Mouse (Mus musculus) adrenal gland, postnatal 4 days (tissue): ENCODE results near the gene Fscn2. TPM values are rescaled to one million over a fixed set of nuclear protein-coding genes. Genes with fewer than 3 reads are reported as not detected.
A peak's percentile ranks its signal among the peaks of the same experiment; 100 is the strongest.
"Not testable (repeated sequence)": the region's sequence is repeated elsewhere in the genome, so short reads cannot be mapped to it uniquely, and the experiment has no call there.

Experiments
- DNase-seq, 2 experiments: peaks; one replicate each; pipeline ENCODE4 v3.0.0; 2021 to 2022; ENCODE audit warnings: low spot score in 2 of 2, mixed read lengths in 2 of 2
- total RNA-seq, 2 experiments: library from RNA; stranded (reverse); gene quantifications; 2 replicates each; pipeline ENCODE4 v1.2.3; 2021

The Fscn2 gene
- total RNA-seq, 2 experiments from 2014 or later = 0.39 to 0.51 TPM

DNA sequence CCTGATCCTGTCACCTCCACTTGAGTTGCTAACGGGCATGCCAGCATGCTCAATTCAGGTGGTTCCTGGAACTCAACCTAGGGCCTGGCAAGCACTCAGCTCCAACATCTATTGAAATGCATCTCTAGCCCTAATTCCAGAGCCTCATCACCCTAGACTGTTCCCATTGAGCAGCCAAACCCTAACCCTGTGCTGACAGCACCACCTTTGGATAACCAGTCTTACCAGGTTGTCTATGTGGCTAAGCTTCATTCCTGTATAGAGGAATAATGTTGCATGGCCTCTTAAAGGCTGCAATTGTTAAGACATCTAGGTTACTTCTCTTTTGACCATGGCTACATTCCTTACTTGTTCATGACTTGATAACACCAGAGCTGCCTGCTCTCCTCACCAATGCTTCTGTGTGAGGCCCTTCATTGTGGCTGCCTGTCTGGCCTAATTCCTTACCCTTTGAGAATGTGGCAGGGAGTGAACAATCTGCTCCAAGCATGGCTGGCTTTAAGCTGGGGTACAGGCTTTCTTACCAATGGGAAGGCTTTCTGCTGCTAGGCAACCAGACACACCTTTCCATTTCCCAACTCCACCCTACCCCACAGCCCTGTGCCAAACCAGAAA, 16.2 kb upstream of the Fscn2 start:
- peak in 1 of 2 experiments; percentile 3 for DNase-seq

DNA sequence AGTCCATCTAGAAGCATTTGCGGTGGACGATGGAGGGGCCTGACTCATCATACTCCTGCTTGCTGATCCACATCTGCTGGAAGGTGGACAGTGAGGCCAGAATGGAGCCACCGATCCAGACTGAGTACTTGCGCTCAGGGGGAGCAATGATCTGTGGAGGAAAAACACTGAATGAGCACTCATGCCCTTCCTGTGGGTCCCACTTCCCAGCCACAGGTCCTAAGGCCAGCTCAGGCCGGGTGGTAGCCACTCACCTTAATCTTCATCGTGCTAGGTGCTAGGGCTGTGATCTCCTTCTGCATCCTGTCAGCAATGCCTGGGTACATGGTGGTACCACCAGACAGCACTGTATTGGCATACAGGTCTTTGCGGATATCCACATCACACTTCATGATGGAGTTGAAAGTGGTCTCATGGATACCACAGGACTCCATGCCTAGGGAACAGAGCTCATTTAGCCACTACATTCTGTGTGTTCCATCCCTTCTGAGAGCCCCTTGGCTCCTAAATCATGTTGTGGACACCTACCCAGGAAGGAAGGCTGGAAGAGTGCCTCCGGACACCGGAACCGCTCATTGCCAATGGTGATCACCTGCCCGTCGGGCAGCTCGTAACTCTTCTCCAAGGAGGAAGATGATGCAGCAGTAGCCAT, 14.8 kb upstream of the Fscn2 start:
- not testable (repeated sequence) for DNase-seq

DNA sequence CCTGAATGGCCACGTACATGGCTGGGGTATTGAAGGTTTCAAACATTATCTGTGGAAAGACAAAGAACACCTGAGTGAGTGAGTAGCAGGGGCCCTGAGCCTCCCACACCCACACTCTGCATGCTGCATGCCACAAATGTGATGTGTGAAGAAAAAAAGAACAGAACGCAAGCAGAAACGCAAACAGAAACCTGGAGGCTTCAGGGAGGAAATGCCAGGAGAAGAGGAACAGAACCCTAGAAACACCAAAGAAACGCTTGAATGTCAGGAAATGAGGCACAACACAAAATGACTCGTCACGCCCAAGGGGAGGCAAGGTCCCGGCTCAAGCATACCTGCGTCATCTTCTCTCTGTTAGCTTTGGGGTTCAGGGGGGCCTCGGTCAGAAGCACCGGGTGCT, 14.0 kb upstream of the Fscn2 start:
- DNase-seq = no peak

DNA sequence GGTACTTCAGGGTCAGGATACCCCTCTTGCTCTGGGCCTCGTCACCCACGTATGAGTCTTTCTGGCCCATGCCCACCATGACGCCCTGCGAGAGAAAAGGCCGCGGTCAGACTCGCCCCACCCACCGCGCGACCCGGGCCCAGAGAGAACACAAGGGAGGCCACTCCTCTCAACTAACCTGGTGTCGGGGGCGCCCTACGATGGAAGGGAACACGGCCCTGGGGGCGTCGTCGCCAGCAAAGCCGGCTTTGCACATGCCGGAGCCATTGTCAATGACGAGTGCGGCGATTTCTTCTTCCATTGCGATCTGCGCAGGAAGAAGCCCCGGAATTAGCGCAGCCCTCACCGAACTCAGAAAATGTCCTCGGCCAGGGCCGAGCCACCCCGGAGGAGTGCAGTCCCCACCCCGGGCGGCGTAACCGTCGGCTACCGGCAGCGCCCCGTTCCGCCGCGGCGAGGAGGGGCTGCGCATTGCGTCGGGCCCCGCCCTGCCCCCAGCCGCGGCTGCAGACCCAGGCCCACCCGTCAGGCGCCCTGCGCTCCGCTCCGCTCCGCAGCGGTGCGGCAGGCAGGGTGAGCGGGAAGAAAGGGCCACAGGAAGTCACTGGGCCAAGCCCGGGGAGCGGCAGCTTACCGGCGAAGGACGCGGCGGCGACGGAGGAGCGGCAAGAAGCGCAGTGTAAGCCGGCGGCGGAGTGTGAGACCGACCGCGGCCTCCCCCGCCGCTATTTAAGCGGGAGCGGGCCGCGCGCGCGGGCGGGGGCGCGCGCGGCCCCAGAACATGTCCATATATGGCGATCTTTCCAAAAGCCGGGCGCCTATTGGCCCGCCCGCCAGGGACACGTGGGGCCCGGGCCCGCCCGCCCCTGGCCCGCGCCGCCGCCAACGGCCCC, 13.3 kb upstream of the Fscn2 start, which contains the start of gene Actg1:
Gene Actg1 (minus strand): TSS at position 752 of the 893 bp plus-strand sequence.
- DNase-seq = peak; percentile 67 to 75

DNA sequence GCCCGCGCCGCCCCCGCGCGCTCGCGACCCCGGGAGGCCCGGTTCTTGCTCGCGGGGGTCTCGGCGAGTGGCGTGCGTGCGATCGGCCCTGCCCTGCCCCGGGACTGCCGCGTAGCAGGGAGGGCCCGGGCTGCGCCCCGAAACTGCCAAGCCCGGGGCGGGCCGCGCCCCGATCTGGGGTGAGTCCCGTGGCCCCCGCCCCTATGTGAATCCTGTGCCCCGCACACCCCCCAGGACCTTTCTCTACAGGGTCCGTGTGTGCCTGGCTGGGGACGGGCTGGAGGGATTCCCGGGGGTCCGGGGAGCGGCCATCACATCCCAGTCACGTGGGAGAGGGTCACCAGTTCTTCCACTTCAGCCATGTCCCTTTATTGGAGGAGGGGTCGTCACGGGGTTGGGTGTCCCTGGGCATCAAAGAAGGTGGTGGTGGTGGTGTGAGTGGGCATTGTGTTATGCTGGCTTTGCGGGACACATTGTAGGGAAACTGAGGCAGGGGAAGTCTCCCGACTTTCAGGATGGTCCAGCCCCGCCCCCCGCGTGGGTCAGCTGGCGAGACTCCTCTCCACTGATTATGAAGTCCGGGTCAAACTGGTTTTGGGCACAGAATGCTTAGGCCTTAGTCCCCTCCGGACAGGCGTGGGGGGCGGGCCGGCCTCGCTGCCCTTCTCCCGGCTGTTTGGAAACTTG, 12.5 kb upstream of the Fscn2 start:
- peak in 1 of 2 experiments; percentile 21 for DNase-seq

DNA sequence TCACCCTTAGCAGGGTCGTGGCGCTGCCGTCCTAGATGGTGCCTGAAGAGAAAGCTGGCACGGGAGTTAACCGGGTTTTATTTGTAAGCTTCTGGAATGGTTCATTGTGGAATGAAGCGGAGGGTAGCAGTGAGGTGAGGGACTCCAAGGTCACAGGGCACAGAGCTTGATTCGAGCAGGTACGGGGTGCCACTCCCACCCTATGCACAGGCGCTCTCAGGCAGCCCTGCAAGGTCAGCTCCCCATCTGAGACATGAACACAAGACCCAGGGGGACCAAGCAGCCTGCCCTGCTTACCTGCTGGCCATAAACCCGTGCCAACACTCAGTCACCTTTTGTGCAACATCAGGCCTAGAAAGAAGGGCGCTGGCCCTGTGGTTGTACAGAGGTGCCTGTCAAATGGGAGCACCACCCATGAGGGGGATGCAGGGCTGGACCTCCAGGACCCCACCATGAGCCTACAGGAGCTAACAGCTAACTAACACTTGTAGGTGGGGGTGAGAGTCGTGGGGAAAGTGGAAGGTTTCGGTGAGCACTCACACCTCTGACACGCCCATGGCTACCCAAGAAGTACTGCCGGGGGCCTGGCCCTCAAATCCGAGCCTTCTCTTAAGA, 11.9 kb upstream of the Fscn2 start:
- peak; percentile 15 to 31 for DNase-seq

DNA sequence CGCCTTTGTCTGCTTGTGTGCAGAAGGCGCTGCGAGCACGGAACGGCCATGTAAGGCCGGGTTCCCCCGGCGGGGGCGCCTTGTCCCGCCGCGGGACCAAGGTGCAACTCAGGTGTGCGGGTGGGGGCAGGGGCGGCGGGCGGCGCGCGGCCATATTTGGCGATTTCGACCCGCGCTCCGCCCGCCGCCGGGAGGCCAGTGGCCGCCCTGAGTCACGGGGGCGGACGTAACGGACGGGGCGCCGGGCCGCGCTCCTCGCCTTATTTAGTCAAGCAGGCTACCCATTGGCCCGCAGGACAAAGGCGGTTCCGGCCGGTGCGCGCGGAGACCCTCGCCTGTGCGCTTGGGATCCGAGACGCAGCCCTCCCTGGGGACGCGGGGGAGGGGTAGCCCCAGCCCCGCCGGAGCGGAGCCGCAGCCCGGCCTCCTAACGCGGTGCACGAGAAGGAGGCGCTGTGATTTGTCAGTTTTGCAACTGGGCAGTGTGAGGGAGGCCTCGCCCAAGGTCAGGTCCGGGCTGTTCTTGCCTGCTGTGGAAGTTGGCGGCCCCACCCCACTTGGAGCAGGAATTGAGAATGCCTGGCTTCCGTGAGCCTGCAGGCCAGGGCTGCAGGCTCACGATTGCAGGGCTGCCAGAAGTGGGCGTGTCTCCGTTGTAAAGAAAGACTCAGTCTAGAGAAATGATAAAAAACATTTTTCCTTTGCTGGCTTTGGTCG, 11.2 kb upstream of the Fscn2 start:
- peak; percentile 62 to 79 for DNase-seq

DNA sequence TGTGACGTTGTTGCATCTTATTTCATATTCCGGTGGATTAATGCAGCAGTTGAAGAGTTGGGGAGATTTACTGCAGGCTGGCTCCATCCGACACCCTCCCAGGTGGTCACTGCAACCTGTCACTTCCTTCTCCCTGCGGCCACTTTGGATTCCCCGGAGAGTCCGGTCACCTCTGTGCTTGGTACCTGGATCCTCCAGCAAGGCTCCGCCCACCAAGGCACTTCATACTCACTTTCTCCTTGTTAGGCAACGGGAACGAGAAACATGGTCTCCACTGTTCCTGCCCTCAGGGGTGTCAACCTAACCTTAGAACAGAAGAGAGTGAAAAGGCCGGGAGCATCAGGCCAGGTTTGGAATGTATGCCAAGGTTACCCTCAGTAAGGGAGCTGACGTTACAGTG, 10.6 kb upstream of the Fscn2 start:
- no peak for DNase-seq

DNA sequence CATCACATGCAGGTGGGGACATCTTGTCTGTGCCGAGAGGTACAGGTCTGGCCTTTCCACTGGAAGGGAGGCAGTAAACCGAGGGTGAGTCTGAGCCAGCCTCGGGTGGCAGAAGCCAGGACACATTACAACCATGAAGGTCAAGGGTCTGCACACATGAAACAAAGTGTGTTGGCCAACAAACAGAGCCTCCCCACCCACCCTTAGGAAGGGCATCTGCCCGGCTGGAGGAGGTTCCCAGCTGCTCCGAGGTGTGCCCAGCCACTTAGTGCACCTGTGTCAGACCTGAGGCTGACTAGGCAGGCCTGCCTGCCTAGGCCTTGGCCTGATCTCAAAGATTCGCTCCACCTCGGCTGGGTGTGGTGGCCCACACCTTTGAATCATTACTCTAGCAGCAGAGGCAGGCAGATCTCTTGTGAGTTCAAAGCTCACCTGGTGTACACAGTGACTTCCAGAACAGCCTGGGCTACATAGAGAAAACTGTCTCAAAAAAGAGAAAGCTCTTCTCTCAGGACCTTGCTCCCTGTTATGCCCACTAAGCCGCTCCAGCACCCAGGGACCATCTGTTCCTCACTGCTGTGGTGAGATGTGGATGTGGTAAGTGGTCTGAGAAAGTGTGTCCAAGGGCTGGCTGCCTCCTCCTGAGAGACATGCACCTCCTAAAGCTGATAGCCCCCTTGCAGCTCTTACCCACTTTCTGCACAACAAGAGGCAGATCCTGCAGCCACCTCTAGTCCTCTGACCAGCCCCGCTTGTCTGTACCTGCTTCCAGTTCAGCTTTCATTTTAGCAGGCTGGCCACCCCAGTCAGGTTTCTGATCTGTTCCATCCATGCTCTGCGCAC, 9.9 kb upstream of the Fscn2 start:
- DNase-seq = peak in 1 of 2 experiments; percentile 4

DNA sequence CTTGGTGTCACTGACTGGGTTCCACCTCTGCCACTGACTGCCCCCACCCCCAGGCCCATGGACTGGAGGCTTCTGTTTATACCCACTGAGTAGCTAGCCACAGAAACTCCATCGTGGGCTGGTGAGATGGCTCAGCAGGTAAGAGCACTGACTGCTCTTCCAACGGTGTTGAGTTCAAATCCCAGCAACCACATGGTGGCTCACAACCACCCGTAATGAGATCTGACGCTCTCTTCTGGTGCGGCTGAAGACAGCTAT, 9.3 kb upstream of the Fscn2 start:
- not testable (repeated sequence) for DNase-seq

DNA sequence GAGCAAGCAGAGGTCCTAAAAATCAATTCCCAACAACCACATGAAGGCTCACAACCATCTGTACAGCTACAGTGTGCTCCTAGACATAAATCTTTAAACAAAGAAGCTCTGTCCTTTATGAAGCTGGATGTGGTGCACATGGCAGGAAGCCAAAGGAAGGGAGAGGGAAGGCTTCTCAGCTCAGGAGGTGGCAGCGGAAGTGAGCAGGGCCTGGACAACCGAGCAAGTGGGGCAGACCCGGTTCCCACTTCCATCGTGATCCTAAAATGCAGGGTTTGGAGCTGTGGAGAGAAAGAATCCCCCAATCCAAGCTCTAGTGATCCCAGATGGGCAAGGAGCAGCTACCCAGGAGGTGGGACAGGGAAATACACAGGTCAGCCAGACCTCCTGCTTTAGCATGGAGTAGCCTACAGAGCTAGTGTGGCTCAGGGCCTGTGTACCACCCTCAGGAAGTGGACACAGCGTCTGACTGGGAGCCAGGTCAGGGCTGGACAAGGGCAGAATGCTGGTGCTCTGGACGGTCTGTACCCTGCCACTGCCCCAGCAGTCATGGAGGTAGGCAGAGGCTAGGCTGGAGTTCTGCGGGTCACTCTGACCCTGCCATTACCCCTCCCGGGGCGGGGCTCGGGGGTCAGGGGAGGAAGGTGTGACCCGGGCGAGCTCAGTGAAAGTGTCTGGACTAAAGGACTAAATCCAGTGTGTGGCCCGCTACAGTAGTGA, 8.6 kb upstream of the Fscn2 start:
- DNase-seq = peak in 1 of 2 experiments; percentile 16

DNA sequence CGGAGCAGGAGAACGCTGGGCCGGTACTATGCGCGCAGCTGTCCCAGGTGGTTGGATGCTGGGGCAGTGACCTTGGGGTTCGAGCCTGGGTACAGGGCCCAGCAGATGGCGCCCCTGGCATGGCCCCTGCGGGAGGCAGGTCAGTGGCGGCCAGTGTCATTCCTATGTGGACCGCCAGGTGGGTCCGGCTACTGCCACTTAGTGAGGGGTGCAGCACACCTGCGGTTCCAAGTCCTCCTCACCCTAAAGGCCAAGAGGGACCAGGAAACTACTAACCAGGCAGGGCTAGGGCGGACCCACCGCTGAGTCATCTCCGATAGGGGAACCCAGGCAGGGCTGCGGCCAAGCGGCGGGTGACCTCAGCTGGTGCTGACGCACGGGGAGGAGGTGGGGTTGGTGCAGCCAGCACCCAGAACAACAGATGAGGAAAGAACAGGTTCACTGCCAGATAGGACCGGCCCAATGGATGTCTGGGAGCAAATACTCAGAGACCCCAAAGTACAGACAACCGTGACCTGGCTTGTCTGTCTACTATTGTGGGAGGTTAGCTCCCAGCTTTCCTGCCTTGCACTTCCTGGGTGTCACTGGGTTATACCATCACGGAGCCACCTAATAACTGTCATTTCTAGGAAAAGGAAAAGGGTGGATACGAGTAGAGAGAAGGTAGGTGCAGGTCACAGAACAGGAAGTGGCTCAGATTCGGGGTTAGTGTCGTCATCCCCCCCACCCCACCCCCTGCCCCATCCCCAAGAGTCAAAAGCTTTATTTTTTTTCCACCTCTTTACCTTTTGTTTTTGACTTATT, 7.6 kb upstream of the Fscn2 start:
- DNase-seq = peak; percentile 63 to 72

DNA sequence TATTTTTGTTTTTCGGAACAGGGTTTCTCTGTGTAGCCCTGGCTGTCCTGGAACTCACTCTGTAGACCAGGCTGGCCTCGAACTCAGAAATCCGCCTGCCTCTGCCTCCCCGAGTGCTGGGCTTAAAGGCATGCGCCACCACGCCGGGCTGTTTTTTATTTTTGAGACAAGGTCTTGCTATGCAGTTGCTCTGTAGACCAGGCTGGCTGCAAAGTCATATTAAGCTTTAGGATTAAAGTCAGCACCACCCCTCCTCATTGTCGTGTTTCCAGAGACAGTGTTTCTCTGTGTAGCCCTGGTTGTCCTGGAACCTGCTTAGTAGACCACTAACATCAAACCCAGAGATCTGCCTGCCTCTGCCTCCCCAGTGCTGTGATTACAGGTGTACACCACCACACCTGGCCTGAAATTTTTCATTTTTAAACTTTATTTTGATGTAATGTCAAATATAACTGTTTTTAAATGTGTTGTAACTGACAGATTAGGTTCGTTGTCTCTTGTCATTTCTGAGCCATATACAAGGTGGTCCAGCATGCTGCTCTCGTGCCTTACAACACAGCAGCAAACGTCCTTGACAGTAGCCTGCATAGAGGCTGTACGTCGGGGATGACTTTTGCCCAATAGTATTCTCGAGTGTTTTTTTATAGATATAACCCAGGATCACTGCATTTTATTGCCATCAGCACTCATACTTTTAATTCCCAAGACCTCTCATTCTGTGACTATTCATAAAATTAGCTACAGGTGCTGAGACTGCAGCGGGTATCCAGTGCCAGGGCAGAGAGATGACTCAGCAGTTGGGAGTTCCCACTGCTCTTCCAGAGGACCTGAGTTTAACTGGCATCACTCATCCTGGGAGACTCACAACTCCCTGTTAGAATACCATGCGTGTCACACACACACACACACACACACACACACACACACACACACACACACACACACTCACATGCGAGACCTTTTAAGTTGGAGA, 6.7 kb upstream of the Fscn2 start:
- DNase-seq = no peak

DNA sequence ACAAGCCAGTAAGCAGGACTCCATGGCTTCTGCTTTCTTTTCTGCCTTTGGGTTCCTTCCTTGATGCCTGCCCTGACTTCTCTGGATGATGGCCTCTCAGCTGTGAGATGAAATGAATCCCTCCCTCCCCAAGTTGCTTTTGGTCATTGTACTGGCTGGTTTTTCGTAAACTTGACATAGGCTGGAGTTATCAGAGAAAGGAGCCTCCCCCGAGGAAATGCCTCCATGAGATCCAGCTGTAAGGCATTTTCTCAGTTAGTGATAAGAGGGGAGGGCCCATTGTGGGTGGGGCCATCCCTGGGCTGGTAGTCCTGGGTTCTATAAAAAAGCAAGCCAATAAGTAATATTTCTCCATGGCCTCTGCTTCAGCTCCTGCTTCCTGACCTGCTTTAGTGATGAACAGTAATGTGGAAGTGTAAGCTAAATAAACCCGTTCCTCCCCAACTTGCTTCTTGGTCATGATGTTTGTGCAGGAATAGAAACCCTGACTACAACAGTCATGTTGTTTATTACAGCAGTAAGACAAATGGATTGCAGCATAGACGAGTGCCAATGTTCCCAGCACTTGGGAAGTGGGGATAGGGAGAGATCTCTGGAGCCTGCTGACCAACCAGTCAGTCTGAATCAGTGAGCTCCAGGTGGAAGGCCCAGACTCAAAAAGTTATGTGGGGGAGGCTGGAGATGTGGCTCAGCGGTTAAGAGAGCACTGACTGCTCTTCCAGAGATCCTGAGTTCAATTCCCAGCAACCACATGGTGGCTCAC, 5.9 kb upstream of the Fscn2 start:
- no peak for DNase-seq

DNA sequence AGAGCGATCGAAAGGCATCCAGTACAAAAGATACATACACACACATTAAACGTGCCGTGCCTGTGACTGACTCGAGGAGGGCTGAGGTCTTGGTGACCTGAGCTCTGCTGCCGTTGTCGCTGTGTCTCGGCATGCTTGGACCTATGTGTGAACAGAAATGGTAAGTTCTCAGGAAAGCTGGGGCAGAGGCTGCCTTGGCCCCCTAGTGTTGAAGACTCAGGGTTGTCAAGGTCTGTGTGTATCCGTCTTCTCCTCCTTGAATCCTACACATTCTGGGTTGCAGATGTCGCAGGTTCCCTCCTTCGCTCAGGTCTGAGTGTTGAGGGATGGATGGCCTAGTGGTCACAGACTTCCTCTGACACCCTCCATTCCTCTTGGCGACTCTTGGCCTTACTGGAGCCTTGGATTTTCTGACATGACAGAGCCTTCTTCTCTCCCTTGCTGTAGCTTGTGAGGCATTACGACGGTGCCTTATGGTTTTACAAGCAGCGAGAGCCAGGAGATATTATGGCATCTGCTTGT, 5.0 kb upstream of the Fscn2 start:
- no peak for DNase-seq

DNA sequence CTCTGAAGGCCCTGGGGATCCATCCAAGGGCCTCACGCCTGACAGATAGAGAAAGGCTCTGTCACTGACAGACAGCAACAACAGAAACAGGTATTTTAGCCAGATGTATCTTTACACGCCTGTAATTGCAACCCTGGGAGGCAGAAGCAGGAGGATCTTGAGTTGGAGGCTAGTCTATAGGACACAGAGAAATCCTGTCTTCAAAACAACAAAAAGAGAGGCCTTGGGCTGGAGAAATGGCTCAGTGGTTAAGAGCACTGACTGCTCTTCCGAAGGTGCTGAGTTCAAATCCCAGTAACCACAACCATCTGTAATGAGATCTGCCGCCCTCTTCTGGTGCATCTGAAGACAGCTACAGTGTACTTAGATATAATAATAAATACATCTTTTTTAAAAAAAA, 4.4 kb upstream of the Fscn2 start:
- no peak for DNase-seq
